Mouse (Mus musculus): ENCODE results near the gene Klf3.

Klf3 gene

DNA sequence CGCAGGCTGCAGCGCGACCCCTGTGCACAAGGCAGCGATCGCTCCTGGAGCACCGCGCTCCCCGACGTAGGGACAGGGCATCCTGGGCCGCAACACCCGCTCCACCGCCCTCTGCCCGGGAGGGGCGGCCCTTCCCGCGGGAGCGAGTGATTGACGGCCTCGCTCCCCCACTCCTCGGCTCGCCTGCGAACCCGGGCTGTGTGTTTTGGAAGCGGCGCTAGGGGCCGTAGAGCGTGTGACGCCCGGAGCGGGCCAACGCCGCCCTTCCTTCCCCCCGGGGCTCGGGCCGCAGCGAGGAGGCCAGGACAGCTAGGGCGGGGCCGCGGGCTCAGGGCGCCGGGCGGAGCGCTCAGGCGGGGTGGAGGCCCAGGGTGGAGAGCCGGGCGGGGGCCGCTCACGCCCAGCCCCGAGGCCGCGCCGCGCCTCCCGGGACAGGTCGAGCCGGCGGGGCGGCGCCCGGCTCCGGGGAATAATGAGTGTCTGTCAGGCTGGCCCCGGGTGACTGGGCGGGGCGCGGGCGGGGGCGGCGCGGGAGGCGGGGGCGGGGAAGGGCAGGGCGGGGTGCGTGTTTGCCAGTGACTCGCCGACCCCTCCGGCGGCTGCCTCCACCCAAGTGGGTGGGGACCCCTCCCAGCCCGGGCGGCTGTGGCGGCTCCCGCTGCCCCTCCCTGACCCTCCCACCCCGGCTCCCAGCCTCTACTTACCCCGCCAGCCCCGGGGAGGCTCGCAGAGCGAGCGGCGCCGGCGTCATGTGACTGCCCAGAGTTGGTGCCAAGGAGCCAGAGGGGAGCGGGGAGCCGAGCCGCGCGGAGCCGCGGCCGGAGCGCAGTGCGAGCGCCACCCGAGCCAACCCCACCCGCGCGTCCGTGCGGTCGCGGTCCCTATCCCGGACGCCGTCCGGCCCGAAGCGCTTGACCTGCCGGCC lies at the start of gene Klf3:
TSS of gene Klf3 (plus strand) at position 594 of the 925 bp plus-strand sequence.
- in situ Hi-C loops (cut with MboI, MseI), result no loop called here

DNA sequence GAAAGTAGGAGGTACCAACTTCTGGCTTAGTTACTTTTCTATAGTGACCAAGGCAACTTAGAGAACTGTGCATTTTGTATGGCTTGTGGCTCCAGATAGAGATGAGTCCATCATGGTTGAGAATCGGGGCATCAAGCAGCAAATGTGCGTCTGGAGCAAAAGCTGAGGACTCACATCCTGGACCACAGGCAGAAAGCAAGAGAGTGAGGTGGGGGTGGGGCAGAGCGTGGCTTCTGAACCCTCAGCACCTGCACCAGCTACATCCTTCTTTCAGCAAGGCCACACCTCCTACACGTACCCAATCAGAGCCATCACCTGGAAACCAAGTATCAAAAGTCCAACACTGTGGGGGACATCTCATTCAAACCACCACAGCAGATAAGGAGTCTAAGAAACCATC lies 40.9 kb upstream of the Klf3 start:
- in situ Hi-C loops (cut with MboI, MseI), result loop anchor here (5.0 kb wide), 1 partner anchor 105 kb away; no protein-coding TSS in a partner anchor

DNA sequence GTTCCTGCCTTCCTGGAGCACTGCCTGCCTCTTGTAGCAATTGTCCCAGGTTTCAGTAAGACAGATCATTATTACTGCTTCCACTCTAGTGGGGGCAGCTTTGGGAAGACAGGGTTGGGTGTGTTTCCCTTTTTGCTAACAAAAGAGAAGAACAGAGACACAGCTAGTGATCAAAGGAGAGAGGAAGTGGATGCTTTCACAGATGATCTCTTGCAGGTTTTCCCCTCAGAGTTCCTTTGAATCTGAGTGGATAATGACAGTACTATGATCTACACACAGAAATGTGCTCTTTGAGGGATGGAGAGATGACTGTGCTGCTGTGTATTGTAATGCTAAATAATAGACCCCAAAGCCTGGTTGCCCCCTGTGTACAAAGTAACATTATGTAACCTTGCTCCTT lies 38.7 kb upstream of the Klf3 start:
- in situ Hi-C loops (cut with MboI, MseI), result loop anchor here (5.0 kb wide), 1 partner anchor 107 kb away; no protein-coding TSS in a partner anchor

DNA sequence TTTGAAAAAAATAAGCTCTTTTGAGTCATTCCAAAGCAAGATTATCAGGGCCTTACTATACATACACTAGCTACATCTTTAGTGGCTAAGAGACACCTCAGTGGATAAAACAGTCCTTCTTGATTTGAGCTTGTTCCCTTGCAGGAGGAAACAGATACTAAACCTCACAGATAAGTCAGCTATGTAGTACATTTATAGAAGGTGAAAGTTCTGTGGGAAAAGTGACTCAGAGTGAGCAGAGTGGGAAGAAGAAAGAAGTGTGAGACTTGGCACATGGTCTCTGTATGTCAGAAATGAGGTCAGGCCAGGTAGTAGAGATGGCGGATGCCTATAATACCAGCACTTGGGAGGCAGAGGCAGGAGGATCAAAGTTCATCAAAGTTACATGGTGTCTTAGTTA lies 37.4 kb upstream of the Klf3 start:
- in situ Hi-C loops (cut with MboI, MseI), result no loop called here

DNA sequence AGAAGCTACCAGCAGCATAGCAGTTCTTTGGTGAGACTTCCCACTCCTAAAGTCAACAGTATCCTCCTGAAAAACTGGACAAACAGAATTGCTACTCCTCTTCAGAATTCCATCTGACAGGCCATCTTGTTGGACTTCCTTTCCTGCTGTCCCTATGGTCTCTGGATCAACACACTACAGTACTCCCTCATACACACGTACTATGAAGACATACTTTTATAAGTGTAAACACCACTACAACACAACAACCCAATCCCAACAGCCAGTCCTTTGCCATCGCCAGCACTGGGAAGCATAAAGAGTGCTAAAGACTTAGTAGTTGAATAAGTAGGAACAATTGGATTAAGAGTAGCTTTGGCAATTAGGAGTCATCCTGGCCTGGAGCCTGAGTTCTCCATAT lies 36.6 kb upstream of the Klf3 start:
- in situ Hi-C loops (cut with MboI, MseI), result no loop called here

DNA sequence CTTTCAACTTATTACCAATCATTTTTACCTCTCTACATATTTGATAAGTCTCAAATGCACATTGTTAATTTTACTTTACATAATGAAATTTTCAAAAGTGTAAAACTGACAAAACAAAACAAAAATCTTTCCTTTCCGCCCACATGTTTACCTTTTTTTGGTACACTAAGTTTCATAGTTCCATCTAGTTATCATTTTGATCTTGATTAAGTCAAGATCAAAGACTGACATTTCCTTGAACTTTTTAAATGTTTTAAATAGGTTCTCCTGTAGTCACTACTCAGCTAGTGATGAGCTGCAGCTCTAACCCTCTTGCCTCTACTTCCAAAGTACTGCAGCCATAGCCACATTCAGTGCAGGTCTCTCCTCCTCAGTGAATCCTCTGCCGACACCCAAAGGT lies 31.6 kb upstream of the Klf3 start:
- in situ Hi-C loops (cut with MboI, MseI), result no loop called here

DNA sequence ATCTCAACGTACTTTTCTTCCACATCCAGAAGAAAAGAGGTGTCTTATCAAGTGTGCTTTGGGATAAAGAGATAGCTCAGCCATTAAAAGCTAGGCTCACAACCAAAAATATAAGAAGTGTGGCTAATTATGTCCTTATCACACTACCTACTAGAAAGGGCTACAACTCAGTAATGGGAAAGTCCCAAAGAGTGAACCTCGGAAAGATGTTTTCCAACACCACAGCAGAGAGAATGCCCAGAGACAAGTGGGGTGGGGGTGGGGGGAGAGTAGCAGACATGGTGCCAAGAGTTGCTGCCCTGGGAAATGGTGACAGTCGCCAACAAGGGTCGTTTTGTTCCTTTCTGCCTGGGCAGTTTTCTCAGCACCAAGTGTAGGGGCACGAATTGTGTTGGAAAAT lies 25.0 kb upstream of the Klf3 start:
- in situ Hi-C loops (cut with MboI, MseI), result loop anchor here (25.0 kb wide), 1 partner anchor 1184 kb away; no protein-coding TSS in a partner anchor

DNA sequence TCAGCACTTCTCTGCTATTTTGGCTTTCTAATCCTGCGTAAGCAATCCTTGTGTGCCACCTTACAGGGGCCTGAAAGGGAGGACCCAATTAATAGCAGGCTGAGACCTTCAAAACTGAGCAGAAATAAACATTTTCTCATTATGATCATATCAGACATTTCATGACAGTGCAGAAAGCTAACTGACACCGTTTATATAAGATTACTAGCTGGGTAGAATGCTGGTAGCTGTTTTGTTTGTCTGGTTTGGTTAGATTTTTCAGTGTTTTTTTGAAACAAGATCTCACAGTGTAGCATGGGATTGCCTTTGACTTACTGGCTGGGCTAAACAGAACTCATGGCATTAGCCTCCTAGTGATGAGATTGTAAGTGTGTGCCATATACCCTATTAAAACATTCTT lies 23.9 kb upstream of the Klf3 start:
- in situ Hi-C loops (cut with MboI, MseI), result loop anchor here (25.0 kb wide), 1 partner anchor 1183 kb away; no protein-coding TSS in a partner anchor

DNA sequence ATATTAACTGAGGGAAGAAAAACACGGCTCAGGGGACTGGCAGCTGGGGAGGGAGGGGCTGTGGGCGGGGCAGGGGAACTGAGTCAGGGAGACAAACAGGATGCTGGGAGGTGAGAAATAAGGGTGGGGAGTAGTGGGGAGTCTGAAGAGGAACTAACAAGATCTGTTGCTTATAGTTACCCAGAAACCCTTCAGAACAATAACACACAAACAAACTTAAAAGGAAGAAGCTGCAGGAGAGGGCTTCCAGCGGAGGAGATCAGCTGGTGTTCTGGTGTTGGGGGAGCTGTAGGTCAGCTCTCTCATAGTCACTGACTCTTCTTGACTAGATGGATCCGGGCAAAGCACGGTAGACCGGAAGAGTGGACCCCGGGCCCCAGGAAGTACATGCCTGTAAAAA lies 22.4 kb upstream of the Klf3 start:
- in situ Hi-C loops (cut with MboI, MseI), result loop anchor here (25.0 kb wide), 1 partner anchor 1182 kb away; no protein-coding TSS in a partner anchor

DNA sequence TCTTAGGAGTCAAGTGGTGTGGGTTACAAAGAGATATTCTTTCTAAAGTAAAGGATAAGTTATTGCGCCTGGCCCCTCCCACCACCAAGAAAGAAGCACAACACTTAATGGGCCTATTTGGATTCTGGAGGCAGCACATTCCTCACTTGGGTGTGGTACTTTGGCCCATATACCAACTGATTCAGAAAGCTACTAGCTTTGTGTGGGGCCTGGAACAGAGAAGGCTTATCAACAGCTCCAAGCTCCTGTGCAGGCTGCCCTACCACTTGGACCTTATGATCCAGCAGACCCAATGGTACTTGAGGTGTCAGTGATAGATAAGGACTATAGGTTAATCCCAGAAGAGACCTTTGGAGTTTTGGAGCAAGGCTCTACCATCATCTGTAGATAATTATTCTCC lies 15.0 kb upstream of the Klf3 start:
- in situ Hi-C loops (cut with MboI, MseI), result loop anchor here (25.0 kb wide), 1 partner anchor 1174 kb away; no protein-coding TSS in a partner anchor

- in situ Hi-C loops (cut with MboI, MseI), result loop anchor here (25.0 kb wide), 1 partner anchor 1164 kb away; no protein-coding TSS in a partner anchor
These were observed 5.0 kb upstream of the Klf3 start for GRCm38 (mm10) chr5:64798209-64798608.

DNA sequence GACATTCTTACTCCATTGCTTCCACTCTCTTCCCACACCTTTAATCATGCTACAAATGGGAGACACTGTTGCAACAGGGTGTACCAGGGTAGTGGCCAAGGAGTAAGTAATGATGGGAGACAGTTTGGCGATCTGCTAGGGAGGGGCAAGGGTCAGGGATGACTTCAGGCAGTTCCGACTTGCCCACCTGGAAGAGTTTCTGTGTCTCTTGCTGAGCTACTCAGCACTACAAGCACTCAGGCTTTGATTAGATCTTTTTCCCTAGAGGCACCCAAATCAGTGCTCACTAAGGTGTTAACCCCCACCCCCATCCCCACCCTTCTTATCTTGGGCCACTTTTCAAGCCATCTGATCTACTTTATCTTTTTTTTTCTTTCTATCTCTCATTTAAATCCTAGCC lies 1.6 kb upstream of the Klf3 start:
- in situ Hi-C loops (cut with MboI, MseI), result no loop called here

- in situ Hi-C loops (cut with MboI, MseI), result no loop called here
These were observed 1.0 kb upstream of the Klf3 start for GRCm38 (mm10) chr5:64802143-64802542.

- in situ Hi-C loops (cut with MboI, MseI), result no loop called here
These were observed 703 bp downstream of the Klf3 start for GRCm38 (mm10) chr5:64803720-64804462.

DNA sequence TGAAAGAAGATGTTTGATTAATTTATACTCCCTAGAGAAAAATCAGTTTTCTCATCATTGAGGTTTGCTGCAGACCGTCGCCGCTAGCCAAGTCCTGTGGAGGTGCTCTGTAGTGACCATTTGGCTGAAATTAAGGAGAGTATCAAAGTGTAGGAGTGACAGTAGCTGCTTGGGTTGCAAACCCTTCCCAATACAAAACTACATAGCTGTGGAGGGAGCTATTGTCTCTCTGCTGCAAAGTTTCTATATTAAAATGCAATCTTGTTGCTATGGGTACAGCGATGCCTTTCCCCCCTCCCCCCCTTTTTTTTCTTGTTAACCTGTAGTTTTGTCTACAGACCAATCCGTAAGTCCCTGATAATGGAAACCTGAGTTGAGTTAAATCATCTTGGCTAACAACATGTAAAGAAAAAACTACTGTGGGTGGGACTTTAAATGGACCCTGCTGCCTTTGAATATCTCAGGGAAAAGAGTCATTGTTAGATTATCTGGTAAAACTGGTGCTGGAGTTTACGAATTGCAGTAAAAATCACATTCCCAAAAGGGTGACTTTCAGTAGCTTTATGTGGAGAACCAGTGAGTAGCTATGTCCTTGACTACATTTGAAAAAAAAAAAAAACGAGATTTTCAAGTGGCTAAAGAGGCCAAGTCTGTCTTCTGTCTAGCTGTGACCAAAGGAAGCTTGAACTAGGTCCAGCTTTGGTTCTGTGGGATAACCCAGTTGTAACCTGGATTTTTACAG lies 2.1 kb downstream of the Klf3 start:
- in situ Hi-C loops (cut with MboI, MseI), result loop anchor here (5.0 kb wide), 1 partner anchor 298 kb away; no protein-coding TSS in a partner anchor

- in situ Hi-C loops (cut with MboI, MseI), result loop anchor here (5.0 kb wide), 1 partner anchor 299 kb away; no protein-coding TSS in a partner anchor
These were observed 2.8 kb downstream of the Klf3 start for GRCm38 (mm10) chr5:64805873-64806505.

- in situ Hi-C loops (cut with MboI, MseI), result loop anchor here (5.0 kb wide), 1 partner anchor 299 kb away; no protein-coding TSS in a partner anchor
These were observed 3.4 kb downstream of the Klf3 start for GRCm38 (mm10) chr5:64806600-64806999.

DNA sequence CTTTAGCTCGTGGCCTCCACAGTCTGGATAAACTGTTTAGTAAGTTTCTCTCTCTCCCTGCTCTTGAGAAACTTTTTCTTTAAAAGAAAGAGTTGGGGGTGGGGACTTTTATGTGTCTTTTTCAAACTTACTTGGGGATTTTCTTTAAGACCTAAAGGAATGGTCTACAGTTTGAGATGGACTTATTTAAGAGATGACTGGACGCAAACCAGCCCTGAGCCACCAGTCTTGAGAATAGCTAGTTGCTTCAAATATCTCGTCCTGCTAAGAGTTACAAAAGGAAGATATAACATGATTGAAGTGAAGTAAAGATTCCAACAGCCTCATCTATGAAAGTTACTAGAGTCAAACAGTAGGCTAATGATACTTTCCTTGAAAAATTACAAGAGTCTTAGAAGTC lies 4.0 kb downstream of the Klf3 start:
- in situ Hi-C loops (cut with MboI, MseI), result loop anchor here (5.0 kb wide), 1 partner anchor 300 kb away; no protein-coding TSS in a partner anchor

DNA sequence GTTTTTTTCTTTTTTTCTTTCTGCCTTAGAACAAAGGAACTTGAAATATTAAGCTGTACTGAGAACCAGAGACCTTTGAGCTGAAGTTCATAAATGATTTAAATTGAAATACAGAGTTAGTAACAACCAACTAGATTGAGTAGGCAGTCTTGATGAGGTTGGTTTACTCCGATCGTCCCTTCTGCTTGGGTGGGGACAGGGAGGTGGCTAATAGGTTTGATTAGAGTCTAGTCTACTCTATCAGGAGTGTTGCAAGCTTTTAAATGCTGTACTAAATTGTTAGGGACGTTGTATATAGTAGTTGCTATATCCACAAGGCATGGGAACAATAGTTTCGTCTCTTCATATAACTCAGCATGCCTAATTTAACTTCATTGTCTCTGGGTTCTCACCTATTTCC lies 4.4 kb downstream of the Klf3 start:
- in situ Hi-C loops (cut with MboI, MseI), result loop anchor here (5.0 kb wide), 1 partner anchor 300 kb away; no protein-coding TSS in a partner anchor

Data from T-helper 2 cell (primary cell).